Mouse (Mus musculus) limb, embryonic 14.5 days (tissue): ENCODE measurements around the gene Nit2. TPM values are rescaled to one million over a fixed set of nuclear protein-coding genes. Genes with fewer than 3 reads are reported as not detected.
A peak's percentile ranks its signal among the peaks of the same experiment; 100 is the strongest.
"Not testable (repeated sequence)": the region's sequence is repeated elsewhere in the genome, so short reads cannot be mapped to it uniquely, and the experiment has no call there.

Experiments
- ATAC-seq: fragments of 200-750 bp; cut with Nextera tagmentation; 2 replicates; pipeline ENCODE4 v1.8.0; 2017; ENCODE audit warnings: low read depth, moderate number of reproducible peaks, moderate TSS enrichment; ENCODE audit not compliant: low FRiP score
- DNase-seq: peaks from one replicate; pipeline ENCODE4 v3.0.0-alpha.2; 2015; ENCODE audit warnings: low spot score
- H3K27ac ChIP-seq: fragments of 300-500 bp; sonication (generic); replicated peaks from 2 replicates; pipeline ENCODE4 v1.5.1; 2014; ENCODE audit warnings: low read depth, mild to moderate bottlenecking, low read length, moderate library complexity, mixed read lengths
- H3K27me3 ChIP-seq: fragments of 300-500 bp; sonication (generic); 2 replicates; pipeline ENCODE4 v1.6.1; 2014; ENCODE audit warnings: low read length, mixed read lengths; ENCODE audit not compliant: control insufficient read depth, insufficient read depth
- H3K36me3 ChIP-seq: fragments of 300-500 bp; sonication (generic); 2 replicates; pipeline ENCODE4 v1.6.1; 2014; ENCODE audit warnings: mild to moderate bottlenecking, low read length, moderate library complexity, mixed read lengths; ENCODE audit not compliant: control insufficient read depth, insufficient read depth
- H3K4me1 ChIP-seq: fragments of 300-500 bp; sonication (generic); 2 replicates; pipeline ENCODE4 v1.6.1; 2014; ENCODE audit warnings: antibody characterized with exemption, low read length, mixed read lengths; ENCODE audit not compliant: control insufficient read depth, insufficient read depth
- H3K4me2 ChIP-seq: fragments of 300-500 bp; sonication (generic); replicated peaks from 2 replicates; pipeline ENCODE4 v1.6.1; 2014; ENCODE audit warnings: low read depth, mild to moderate bottlenecking, low read length, moderate library complexity; ENCODE audit not compliant: severe bottlenecking
- H3K4me3 ChIP-seq: fragments of 300-500 bp; sonication (generic); replicated peaks from 2 replicates; pipeline ENCODE4 v1.5.1; 2014; ENCODE audit warnings: low read length
- H3K9ac ChIP-seq: fragments of 300-500 bp; sonication (generic); 2 replicates; pipeline ENCODE4 v1.6.1; 2014; ENCODE audit warnings: mild to moderate bottlenecking, low read depth, low read length, moderate library complexity; ENCODE audit not compliant: severe bottlenecking
- H3K9me3 ChIP-seq: fragments of 300-500 bp; sonication (generic); 2 replicates; pipeline ENCODE4 v1.6.1; 2016; ENCODE audit warnings: low read length; ENCODE audit not compliant: control insufficient read depth
- POLR2A ChIP-seq: fragments of 200-500 bp; IDR thresholded peaks from 2 replicates; pipeline ENCODE4 v1.8.0; 2012; ENCODE audit warnings: inconsistent platforms, mild to moderate bottlenecking, moderate library complexity, borderline replicate concordance; ENCODE audit not compliant: insufficient read depth, insufficient read length; ENCODE audit errors: extremely low read depth
- WGBS: fragments of 180-500 bp; shearing (Covaris S2); extraction: QIAGEN DNeasy Blood & Tissue Kit; methylation state at CpG from one replicate; pipeline ENCODE4 v1.1.7; 2014; 5-methylcytosine and 5-hydroxymethylcytosine counted together
- polyA plus RNA-seq, 2 experiments: library from polyadenylated mRNA; depleted of rRNA in 1 of 2; stranded (reverse) in 1 of 2; unstranded in 1 of 2; fragments of >200 nt; fragmentation: Nextera tagmentation in 1 of 2; extraction: Ambion mirVana in 1 of 2; gene quantifications; 2 replicates each; pipeline versions ENCODE4 v1.2.1 to v1.2.3; 2012 to 2014

Nit2 gene
- polyA plus RNA-seq, 2 experiments, result 46.4 to 83.0 TPM

DNA sequence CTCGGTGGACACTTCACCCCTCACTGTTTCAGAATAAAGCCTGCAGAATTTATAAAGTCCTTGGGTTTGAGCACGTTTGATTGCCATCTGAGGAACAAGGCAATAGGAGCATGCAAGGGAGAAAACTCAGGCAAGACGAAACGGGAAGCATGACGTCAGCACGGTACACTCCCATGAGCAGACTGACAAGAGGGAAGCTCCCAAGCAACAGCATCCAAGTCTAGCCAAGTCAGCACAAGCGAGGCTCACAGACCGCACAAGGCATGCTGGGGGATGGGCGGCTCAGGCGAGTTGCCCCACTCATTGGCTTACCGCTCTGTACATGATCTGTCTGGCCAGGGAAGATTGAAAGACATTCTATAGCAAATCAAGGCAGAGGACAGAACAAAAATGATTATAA, 14.0 kb upstream of the Nit2 start:
- Histone ChIP-seq H3K9ac (no peak overlapping the region), H3K27me3 (no peaks in the 10 kb centered on the region), H3K4me3 (no peak overlapping the region), H3K4me1 (no peaks in the 10 kb centered on the region), H3K36me3 (peaks cover 60% of the 10 kb centered on the region), H3K27ac (no peak overlapping the region), H3K4me2 (no peak overlapping the region), H3K9me3 (no peaks in the 10 kb centered on the region)
- WGBS, result 82% methylated on average over 11 of the region's 11 CpGs
- ATAC-seq (no peak), DNase-seq (no peak)
- no peak for TF ChIP-seq POLR2A

DNA sequence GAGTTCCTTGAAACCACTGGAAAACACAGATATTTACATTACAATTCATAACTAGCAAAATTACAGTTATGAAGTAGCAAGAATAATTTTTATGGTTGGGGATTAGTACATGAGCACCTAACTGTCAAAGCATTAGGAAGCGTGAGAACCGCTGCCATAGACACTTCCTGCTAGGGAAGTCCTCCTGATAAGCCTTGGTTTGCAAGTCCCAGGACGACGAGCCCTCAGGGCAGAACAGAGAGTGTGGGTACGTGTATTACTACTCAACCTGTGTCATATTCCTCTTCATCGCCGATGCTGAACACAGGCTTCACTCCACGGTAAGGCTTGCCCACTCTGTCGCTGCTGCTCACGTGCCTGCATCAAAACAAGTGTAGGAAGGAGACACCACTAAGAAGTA, 10.5 kb upstream of the Nit2 start:
- H3K27me3 ChIP-seq, result no peaks in the 10 kb centered on the region
- DNase-seq (no peak), ATAC-seq (no peak)
- no peak overlapping the region for H3K4me3 ChIP-seq
- peaks cover 57% of the 10 kb centered on the region for H3K36me3 ChIP-seq
- H3K4me2 ChIP-seq, result no peak overlapping the region
- 91% methylated on average over 10 of the region's 10 CpGs for WGBS
- H3K27ac ChIP-seq, result no peak overlapping the region
- no peak for TF ChIP-seq POLR2A
- no peak overlapping the region for H3K9ac ChIP-seq
- H3K9me3 ChIP-seq, result no peaks in the 10 kb centered on the region
- no peaks in the 10 kb centered on the region for H3K4me1 ChIP-seq

DNA sequence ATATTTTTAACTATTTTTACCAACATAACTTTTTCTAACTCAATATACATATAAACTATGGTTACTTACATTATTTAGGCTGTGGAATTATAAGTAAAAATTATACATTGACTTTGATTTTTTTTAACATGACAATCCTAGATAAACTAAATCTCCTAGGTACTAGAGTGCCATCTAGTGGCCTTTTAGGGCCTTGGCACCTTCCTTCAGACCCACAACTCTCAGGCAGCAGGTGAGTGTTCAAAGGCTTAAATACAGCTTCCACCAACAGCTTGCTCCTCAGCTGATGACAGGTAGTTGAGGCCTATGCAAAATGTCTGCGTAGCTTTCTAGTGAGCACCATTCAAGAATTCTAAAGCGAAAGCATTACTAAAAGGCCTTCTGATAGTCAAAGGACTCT, 10.1 kb upstream of the Nit2 start:
- TF ChIP-seq POLR2A, result no peak
- no peaks in the 10 kb centered on the region for H3K27me3 ChIP-seq
- no peak overlapping the region for H3K4me2 ChIP-seq
- no peak overlapping the region for H3K4me3 ChIP-seq
- ATAC-seq, result no peak
- 63% methylated on average over 2 of the region's 2 CpGs for WGBS
- DNase-seq, result peak; percentile 89
- H3K9ac ChIP-seq, result no peak overlapping the region
- H3K36me3 ChIP-seq, result peaks cover 57% of the 10 kb centered on the region
- no peak overlapping the region for H3K27ac ChIP-seq
- H3K4me1 ChIP-seq, result no peaks in the 10 kb centered on the region
- H3K9me3 ChIP-seq, result no peaks in the 10 kb centered on the region

DNA sequence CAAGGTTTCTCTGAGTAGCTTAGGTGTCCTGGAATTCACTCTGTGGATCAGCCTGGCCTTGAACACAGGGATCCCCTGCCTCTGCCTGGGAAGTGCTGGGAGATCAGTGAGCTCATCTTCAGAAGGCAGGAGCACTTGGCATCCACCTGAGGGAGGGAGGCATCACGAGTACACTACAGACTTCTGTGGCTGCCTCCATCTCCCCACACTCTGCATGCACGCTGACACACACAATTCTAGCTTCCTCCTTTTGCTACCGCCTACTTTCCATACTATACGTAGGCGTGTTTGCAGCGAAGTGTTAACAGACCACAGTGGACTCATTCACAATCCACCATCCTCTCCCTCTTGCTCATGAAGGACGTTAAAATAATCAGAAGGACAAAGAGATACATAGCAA, 9.1 kb upstream of the Nit2 start:
- ATAC-seq (no peak), DNase-seq (no peak)
- Histone ChIP-seq H3K27ac (no peak overlapping the region), H3K4me1 (no peaks in the 10 kb centered on the region), H3K4me3 (no peak overlapping the region), H3K36me3 (peaks cover 53% of the 10 kb centered on the region), H3K9ac (no peak overlapping the region), H3K9me3 (no peaks in the 10 kb centered on the region), H3K4me2 (no peak overlapping the region), H3K27me3 (no peaks in the 10 kb centered on the region)
- WGBS, result 89% methylated on average over 7 of the region's 7 CpGs
- no peak for TF ChIP-seq POLR2A

DNA sequence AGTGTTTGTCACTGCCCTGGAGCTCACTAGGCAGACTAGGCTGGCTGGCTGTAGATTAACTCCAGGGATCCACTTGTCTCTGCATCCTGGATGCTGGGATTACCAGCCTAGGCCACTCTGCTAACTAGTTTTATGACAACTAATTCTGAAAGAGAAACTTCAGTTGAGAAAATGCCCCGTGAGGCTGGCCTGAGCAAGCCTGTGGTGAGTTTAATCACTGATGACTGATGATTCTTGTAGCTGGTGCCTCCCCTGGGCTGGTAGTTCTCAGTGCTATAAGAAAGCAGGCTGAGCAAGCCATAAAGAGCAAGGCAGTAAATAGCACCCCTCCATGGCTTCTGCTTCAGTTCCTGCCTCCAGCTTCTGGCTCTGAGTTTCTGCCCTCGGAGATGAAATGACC, 8.6 kb upstream of the Nit2 start:
- Histone ChIP-seq H3K36me3 (peaks cover 53% of the 10 kb centered on the region), H3K9ac (no peak overlapping the region), H3K9me3 (no peaks in the 10 kb centered on the region), H3K27ac (no peak overlapping the region), H3K27me3 (no peaks in the 10 kb centered on the region), H3K4me1 (no peaks in the 10 kb centered on the region), H3K4me2 (no peak overlapping the region), H3K4me3 (no peak overlapping the region)
- TF ChIP-seq POLR2A, result no peak
- no peak for DNase-seq
- 65% methylated on average over 2 of the region's 2 CpGs for WGBS
- ATAC-seq, result no peak

DNA sequence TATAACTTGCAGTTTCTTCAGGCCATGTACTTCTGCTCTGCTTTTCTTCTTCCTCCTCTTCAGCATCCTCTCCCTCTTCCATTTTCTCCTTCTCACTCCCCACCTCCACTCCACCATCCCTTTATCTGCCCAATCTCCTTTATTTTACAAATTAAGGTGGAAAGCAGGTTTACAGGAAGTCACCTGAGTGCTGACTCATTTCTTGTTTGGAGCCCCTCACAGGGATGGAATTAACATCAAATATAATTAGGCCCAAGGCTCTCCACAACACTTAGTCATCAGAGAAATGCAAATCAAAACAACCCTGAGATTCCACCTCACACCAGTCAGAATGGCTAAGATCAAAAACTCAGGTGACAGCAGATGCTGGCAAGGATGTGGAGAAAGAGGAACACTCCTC, 7.3 kb upstream of the Nit2 start:
- H3K9me3 ChIP-seq, H3K4me1 ChIP-seq, ATAC-seq, H3K9ac ChIP-seq, H3K27ac ChIP-seq, H3K4me3 ChIP-seq, H3K4me2 ChIP-seq, DNase-seq, H3K27me3 ChIP-seq: not testable (repeated sequence)
- H3K36me3 ChIP-seq, result peaks cover 49% of the 10 kb centered on the region
